Mouse (Mus musculus) G1E (cell line): ENCODE measurements around the gene Ugt2b5. TPM values are rescaled to one million over a fixed set of nuclear protein-coding genes. Genes with fewer than 3 reads are reported as not detected.
"Not testable (repeated sequence)": the region's sequence is repeated elsewhere in the genome, so short reads cannot be mapped to it uniquely, and the experiment has no call there.

Source experiments
- ATAC-seq: 2 replicates; pipeline ENCODE4 v1.8.0; 2016; ENCODE audit warnings: mild to moderate bottlenecking; ENCODE audit not compliant: insufficient number of reproducible peaks, poor library complexity, low FRiP score, severe bottlenecking; ENCODE audit errors: extremely low read depth
- DNase-seq: peaks from one replicate; pipeline ENCODE4 v3.0.0; 2012; ENCODE audit warnings: low spot score
- H3K27me3 ChIP-seq: 2 replicates; pipeline ENCODE4 v1.6.1; 2012; ENCODE audit warnings: mild to moderate bottlenecking, low read length, inconsistent platforms; ENCODE audit not compliant: insufficient read depth
- H3K36me3 ChIP-seq: replicated peaks from 2 replicates; pipeline ENCODE3; 2012; ENCODE audit warnings: mild to moderate bottlenecking, inconsistent platforms
- H3K4me1 ChIP-seq: 2 replicates; pipeline ENCODE4 v1.6.1; 2012; ENCODE audit warnings: low read depth, low read length, inconsistent platforms, mixed read lengths; ENCODE audit not compliant: insufficient read depth
- H3K4me3 ChIP-seq: 2 replicates; pipeline ENCODE4 v1.5.1; 2012; ENCODE audit warnings: low read depth, mild to moderate bottlenecking, inconsistent platforms, low read length, moderate library complexity, mixed read lengths
- H3K9me3 ChIP-seq: replicated peaks from 2 replicates; pipeline ENCODE4 v1.6.1; 2012; ENCODE audit warnings: inconsistent platforms
- CTCF ChIP-seq: IDR thresholded peaks from 2 replicates; pipeline ENCODE4 v1.5.1; 2012; ENCODE audit warnings: low read depth, low read length, inconsistent platforms, mixed read lengths
- GATA1 ChIP-seq: IDR thresholded peaks from 2 replicates; pipeline ENCODE4 v1.6.1; 2012; ENCODE audit warnings: borderline replicate concordance, low read length, inconsistent platforms, mixed read lengths
- GATA2 ChIP-seq: IDR thresholded peaks from 2 replicates; pipeline ENCODE4 v1.6.1; 2012; ENCODE audit warnings: low read depth, low read length, inconsistent platforms, borderline replicate concordance
- POLR2AphosphoS5 ChIP-seq: IDR thresholded peaks from 2 replicates; pipeline ENCODE4 v1.6.1; 2012; ENCODE audit warnings: low read depth, low read length, inconsistent platforms; ENCODE audit not compliant: insufficient replicate concordance
- TAL1 ChIP-seq: conservative IDR thresholded peaks from 2 replicates; pipeline ENCODE4 v1.6.1; 2012; ENCODE audit warnings: low read depth, low read length, inconsistent platforms, mixed read lengths
- polyA plus RNA-seq: library from polyadenylated mRNA; stranded (reverse); fragments of >175 nt; gene quantifications from 2 replicates; pipeline ENCODE4 v1.2.3, GENCODE M21; 2012
- total RNA-seq, 2 experiments: library from RNA; stranded (forward) in 1 of 2; stranded (reverse) in 1 of 2; fragments of 200-1000 nt in 1 of 2; fragments of >200 nt in 1 of 2; fragmentation: Nextera tagmentation in 1 of 2; gene quantifications; 2 replicates each; pipeline ENCODE4 v1.2.3; 2014 to 2017

The Ugt2b5 gene
- total RNA-seq (2014; fragmentation: Nextera tagmentation) (not detected in 2 replicates), total RNA-seq (2017) (0.06 TPM in 1 of 2 replicates, not detected in the other), polyA plus RNA-seq (not detected in 2 replicates)

DNA sequence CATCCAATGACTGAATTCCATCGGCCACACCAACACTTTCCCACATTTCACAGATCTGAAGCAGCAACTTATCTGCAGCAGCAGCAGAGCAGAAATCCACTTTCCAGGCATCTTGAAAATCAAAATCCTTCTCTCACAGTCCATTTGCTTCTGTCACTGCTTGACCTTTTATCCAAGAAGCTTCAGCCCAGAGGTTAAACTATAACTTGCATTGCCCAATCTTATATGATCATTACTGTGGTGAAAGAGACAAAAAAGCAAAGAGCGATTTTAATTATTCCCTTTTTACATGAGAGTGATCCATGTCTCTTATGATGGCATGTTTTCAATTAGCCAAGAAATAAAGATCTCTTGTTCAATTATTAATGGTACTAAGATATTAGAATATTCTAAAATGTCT lies at the start of gene Ugt2b5:
TSS of gene Ugt2b5 (minus strand) at position 123 of the 400 bp plus-strand sequence.
- H3K27me3 ChIP-seq, H3K9me3 ChIP-seq, H3K4me3 ChIP-seq, H3K4me1 ChIP-seq, H3K36me3 ChIP-seq, DNase-seq, ATAC-seq: not testable (repeated sequence)

DNA sequence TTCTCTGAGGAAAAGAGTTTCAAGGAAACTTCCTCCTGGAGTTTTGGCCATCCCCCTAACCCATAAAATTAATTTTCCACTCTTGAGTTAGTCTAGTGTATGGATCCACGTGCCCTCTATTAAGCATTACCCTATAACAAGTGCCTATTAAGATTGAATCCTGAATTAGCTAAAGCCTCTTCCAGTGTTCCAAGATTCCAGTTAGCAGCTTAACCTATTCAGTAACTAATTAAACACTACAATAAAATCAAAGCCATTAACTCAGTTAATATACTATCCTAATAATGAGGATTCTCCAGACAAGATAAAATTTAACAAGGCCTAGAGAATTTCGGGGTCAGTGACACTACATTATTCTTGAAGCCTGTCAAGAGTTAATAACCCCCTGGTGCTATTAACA lies 35.7 kb upstream of the Ugt2b5 start:
- not testable (repeated sequence) for H3K36me3 ChIP-seq, H3K4me3 ChIP-seq, H3K4me1 ChIP-seq, ATAC-seq, DNase-seq, H3K9me3 ChIP-seq, H3K27me3 ChIP-seq

DNA sequence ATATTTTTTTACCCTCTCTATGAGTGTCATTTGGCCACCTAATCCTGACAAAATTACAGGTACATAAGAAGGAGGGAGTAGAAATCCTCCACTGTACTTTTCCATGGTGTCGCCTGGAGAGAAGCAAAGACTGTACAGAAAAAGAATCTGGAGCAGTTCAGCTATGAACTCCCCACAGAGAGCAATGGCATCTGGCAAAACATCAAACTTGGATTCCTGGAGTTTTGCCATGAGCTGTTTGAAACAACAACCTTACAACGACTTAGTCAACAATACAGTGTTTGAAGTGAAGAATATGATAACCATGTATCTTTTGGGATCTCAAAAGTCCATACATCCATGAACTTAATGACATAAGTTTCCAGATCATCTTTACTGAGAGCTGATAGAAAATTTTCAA lies 34.6 kb upstream of the Ugt2b5 start:
- no peak for ATAC-seq
- no peaks in the 10 kb centered on the region for H3K9me3 ChIP-seq
- no peak for TF ChIP-seq TAL1
- TF ChIP-seq GATA2 = no peak
- TF ChIP-seq GATA1 = no peak
- TF ChIP-seq POLR2AphosphoS5 = no peak
- H3K4me1 ChIP-seq = no peaks in the 10 kb centered on the region
- DNase-seq = no peak
- H3K36me3 ChIP-seq = no peaks in the 10 kb centered on the region
- no peaks in the 10 kb centered on the region for H3K27me3 ChIP-seq
- no peak overlapping the region for H3K4me3 ChIP-seq

DNA sequence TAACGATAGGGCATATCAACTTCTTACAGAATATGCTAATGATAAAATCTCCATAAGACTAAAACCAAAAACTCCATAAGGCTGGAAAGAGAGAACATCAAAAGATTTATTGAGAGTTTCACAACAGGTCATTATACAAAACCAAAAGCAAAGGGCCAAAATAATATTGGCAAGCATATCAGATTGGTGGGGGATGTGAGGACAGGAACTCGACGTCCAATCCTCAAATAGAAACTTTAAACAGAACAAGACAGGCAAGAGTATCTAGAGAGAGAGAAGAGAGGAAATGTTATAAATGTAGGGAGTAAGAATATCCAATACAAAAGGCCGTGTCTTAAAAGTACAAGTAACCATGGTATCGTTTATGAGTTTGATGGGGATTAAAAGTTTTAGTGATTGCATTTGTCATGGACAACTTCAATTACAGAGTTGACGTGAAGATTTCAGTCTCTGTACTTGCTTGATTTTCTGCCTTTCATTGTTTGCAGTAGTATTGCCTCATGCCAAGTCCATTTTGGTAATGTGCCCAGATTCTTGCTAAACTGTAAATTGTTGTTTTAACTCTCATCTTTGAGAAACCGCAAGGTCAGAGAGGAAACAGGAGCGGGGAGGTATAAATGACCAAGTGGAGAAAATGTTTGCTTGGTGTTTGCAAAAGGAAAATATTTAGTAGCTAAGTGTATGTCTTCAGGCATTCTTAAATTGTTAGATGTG lies 7.8 kb upstream of the Ugt2b5 start:
- Histone ChIP-seq H3K36me3 (no peaks in the 10 kb centered on the region), H3K4me1 (no peaks in the 10 kb centered on the region), H3K27me3 (no peaks in the 10 kb centered on the region), H3K9me3 (no peaks in the 10 kb centered on the region), H3K4me3 (no peak overlapping the region)
- no peak for TF ChIP-seq GATA2
- no peak for TF ChIP-seq TAL1
- TF ChIP-seq CTCF = no peak
- TF ChIP-seq POLR2AphosphoS5 = no peak
- TF ChIP-seq GATA1 = no peak
- DNase-seq = no peak
- ATAC-seq = no peak

DNA sequence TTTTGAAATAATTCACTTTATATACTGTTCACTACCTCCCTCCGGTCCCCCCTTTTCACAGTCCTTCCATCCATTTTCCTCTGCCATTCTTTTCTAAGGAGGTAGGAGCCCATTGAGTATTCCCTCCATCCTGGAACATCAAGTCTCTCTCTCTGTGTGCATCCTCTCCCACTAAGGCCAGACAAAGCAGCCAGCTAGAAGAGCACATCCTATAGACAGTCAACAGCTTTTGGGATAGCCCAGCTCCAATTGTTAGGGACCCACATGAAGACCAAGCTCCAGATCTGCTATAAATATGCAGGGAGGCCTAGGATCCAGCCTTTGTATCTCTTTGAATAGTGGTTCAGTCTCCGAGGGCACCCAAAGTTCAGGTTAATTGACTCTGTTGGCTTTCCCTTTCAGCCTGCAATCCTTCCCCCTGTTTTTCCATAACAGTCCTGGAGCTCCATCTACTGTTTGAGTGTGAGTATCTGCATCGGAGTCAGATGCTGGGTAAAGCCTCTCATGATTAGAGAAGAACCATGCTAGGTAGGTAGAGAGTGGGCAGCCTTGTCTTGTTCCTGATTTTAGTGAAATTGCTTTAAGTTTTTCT lies 2.8 kb upstream of the Ugt2b5 start:
- Histone ChIP-seq H3K4me3 (no peak overlapping the region), H3K4me1 (no peaks in the 10 kb centered on the region), H3K9me3 (no peaks in the 10 kb centered on the region), H3K27me3 (no peaks in the 10 kb centered on the region), H3K36me3 (no peaks in the 10 kb centered on the region)
- no peak for ATAC-seq
- TF ChIP-seq TAL1 = no peak
- no peak for TF ChIP-seq GATA2
- TF ChIP-seq POLR2AphosphoS5 = no peak
- no peak for TF ChIP-seq GATA1
- no peak for TF ChIP-seq CTCF
- DNase-seq = no peak

DNA sequence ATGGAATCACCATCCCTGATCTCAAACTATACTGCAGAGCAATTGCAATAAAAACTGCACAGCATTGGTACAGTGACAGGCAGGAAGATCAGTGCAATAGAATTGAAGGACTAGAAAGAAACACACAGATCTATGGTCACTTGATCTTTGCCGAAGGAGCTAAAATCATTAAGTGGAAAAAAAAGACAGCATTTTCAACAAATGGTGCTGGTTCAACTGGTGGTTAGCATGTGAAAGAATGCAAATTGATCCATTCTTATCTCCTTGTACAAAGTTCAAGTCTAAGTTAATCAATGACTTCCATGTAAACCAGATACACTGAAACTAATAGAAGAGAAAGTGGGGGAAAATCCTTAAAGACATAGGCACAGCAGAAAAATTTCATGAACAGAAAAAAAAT lies 36.4 kb downstream of the Ugt2b5 start:
- not testable (repeated sequence) for DNase-seq, ATAC-seq, H3K9me3 ChIP-seq, H3K36me3 ChIP-seq, H3K4me1 ChIP-seq, H3K4me3 ChIP-seq, H3K27me3 ChIP-seq

DNA sequence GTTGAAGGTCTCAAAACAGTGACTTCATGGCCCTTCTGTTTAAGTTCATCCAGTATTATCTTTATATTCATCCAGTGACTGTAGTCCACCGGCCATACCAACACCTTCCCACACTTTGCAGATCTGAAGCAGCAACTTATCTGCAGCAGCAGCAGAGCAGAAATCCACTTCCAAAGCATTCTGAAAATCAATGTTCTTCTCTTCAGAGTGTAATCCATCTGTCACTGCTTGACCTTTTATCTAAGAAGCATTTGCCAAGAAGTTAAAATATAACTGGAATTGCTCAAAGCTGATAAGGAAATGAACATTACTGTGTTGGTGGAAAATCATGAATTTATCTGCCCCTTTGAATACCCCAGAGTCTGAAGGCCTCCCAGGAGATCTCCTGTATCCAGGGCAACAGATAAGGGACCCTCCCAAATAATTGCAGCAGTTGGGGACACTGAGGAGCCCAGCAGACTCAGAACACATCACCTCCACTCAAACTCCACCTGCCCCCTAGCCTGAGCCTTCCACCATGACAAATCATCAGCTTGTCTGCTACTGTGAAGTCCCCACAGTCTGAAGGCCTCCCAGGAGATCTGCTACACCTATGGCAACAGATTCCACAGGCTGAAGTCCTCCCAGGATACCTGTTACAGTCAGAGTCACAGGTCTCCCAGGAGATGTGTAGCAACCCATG lies 47.6 kb downstream of the Ugt2b5 start, which contains the start of gene Ugt2b36:
TSS of gene Ugt2b36 (minus strand) at position 210 of the 682 bp plus-strand sequence.
- no peaks in the 10 kb centered on the region for H3K27me3 ChIP-seq
- ATAC-seq = no peak

More for the DNA sequence above, 47.6 kb downstream of the Ugt2b5 start, which contains the start of gene Ugt2b36:
- Histone ChIP-seq H3K4me3 (no peak within 1 kb of the TSS), H3K36me3 (no peaks in the 10 kb centered on the region), H3K9me3 (no peaks in the 10 kb centered on the region), H3K4me1 (no peaks in the 10 kb centered on the region)
- TF ChIP-seq POLR2AphosphoS5 (no peak), GATA2 (no peak), CTCF (no peak), GATA1 (no peak), TAL1 (no peak)
- no peak for DNase-seq
